Mouse (Mus musculus): ENCODE measurements at regions not wholly inside any gene's neighbourhood (a gene's known extent, or its start where the extent isn't known, plus 50 kb on each side); places are given as distances from the start of the nearest gene placed in this dataset.
A peak's percentile ranks its signal among the peaks of the same experiment; 100 is the strongest.

GRCm38 (mm10) chr2:173994301-173995073, 81.6 kb upstream of the Stx16 start:
- peak; percentile 54 for DNase-seq (ENCODE audit: low spot score)

- DNase-seq (ENCODE audit: low spot score) = no peak
These were observed 71.4 kb upstream of the Stx16 start for GRCm38 (mm10) chr2:174004666-174005065.

DNA sequence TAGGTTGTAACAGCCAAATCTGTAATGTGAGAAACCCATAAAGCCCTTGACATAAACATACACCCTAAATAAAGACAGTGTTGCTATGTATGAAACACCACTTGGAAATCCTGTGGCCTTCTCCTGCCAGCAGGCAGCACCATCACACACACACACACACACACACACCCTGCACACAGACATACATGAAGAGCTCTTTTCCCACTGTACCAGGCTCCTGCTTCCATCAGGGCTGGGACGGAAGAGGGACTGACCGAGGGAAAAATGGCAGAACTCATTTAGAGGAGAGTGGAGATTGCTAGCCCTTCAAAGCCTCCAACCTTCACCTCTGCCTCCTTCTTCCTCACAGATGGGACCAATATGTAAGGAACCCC, 68.1 kb upstream of the Stx16 start:
- no peak for DNase-seq (ENCODE audit: low spot score)

- DNase-seq (ENCODE audit: low spot score) = peak; percentile 72
These were observed 67.5 kb upstream of the Stx16 start for GRCm38 (mm10) chr2:174008350-174009218.

DNA sequence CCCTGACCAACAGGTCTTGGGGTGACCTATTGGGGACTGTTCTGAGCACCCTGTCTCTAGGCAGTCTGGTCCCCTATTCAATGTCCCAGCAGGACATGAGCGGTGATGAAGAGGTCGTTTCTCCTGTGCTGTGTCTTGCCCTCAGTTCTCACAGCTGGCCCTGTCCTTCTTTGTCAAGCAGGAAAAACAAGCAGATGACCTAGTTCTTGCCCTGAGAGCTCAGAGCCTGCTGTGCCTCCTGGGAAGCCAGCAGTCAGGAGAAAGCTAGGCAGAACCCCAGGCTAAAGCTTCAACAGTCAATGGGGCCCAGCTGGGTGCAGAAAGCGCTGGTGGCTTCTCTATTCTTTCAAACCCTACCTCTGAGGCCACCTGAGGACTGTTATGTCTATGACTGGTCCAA, 66.1 kb upstream of the Stx16 start:
- peak; percentile 44 for DNase-seq (ENCODE audit: low spot score)

DNA sequence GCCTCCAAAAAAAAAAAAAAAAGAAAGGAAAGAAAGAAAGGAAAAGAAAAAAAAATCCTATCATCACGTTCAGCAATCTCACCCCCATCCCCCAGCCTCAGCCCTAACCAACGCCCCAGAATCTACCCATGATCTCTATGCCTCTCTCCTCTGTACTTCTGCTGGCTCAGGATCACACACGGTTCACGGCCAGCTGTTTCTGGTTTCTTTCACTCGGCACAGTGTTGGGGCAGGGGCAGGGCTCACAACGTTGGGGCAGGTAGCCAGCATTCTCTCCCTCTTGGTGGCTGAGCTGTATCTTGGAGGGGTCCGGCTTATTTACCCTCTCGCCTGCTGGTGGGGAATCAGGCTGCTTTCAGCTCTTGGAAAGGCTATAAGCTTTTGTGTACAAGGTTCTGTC, 64.7 kb upstream of the Stx16 start:
- no peak for DNase-seq (ENCODE audit: low spot score)

GRCm38 (mm10) chr2:174014361-174014760, 61.7 kb upstream of the Stx16 start:
- no peak for DNase-seq (ENCODE audit: low spot score)

GRCm38 (mm10) chr2:174015283-174015682, 60.8 kb upstream of the Stx16 start:
- no peak for DNase-seq (ENCODE audit: low spot score)

DNA sequence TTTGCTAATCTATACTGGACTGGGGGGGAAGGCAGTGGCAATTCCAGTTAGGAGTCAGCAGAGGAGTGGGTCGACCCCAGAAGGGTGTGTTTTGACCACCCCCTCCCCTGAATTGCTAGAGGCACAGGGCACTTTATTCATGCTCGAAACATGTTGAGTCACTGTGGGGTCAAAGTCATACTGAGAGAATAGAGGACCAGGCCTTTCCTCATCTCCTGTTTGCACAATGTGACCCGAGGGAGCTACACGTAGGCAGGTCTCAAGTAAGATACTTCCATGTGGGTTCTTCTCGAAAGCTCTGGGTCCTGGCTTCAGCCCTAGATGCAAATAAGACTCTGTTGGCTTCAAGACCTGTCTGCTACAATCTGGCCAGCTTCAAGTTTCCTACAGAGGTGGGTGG, 60.0 kb upstream of the Stx16 start:
- DNase-seq (ENCODE audit: low spot score) = no peak

DNA sequence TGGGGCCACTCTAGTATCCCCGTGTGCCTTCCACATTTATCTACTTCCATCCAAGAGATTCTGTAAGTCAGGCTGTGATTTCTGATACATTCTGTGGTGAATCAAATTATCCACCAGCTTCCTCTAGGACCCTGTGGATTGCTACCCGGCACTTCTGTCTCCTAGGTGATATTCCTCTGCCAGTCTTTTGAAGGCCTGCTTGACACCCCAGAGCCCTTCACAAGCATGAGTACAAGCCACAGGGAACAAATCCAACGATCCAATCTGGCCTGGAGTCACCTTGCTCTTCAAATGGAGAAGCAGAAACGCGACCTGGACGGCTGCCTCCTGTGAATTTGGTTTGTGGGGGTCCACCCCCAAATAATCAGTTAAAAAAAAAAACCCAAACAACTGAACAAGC, 59.1 kb upstream of the Stx16 start:
- DNase-seq (ENCODE audit: low spot score) = no peak

- DNase-seq (ENCODE audit: low spot score) = no peak
These were observed 58.5 kb upstream of the Stx16 start for GRCm38 (mm10) chr2:174017596-174017995.

- no peak for DNase-seq (ENCODE audit: low spot score)
These were observed 58.1 kb upstream of the Stx16 start for GRCm38 (mm10) chr2:174018002-174018401.

DNA sequence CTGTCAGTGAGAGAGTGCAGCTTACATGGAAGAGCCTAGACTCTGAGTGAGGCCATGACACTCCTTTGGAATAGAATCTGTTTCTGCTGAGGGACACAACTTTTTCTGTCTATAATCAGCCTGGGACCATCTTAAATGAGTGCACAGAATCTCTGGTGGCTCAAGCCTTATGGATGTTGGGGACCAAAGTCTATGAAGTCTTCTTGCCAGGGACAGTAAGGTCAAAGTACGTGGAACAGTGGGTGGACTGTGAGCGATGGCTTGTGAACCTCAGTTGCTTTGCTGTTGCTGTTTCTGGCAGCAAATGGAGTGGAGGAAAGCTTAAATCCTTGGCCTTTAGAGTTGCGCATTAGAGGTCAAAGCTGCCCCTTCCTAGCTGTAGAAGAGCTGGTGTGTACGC, 57.1 kb upstream of the Stx16 start:
- DNase-seq (ENCODE audit: low spot score) = no peak

DNA sequence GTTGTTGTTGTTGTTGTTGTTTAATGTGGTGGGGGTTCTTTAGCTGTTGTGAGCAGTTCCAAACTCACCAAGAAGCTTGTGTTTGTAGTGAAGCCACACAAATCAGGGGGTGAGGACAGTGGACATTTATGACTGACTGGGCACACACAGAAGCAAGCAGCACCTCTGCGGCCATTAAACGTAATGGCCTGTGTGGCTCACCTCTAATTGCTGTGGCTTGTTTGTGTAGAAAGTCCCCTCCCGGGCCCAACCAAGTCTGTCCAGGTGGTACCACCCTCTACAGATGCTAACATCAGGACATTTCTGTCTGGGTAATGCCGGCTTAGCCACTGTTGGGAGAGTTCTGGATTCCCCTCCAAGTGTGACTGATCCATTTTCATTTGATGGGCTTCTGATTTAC, 56.1 kb upstream of the Stx16 start:
- no peak for DNase-seq (ENCODE audit: low spot score)

- DNase-seq (ENCODE audit: low spot score) = no peak
These were observed 55.7 kb upstream of the Stx16 start for GRCm38 (mm10) chr2:174020447-174020846.

- no peak for DNase-seq (ENCODE audit: low spot score)
These were observed 54.6 kb upstream of the Stx16 start for GRCm38 (mm10) chr2:174021538-174021937.

DNA sequence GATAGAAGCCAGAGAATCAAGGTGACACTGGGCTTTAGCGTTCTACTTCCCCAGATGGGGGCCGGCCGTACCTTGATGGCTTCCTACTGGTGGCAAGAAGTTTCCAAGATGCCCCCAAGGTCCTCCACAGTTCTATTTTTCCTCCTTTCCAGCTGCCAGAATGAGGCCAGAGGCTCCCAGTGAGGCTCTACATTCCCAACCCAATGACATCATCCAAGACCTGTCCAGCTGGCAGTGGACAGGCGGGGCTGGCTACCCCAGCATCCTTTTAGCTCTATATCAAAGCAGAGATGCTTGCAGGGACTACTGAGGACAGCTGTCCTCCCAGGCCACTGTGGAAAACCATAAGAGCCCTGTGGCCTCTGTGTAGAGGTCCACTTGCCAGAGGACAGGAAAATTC, 53.8 kb upstream of the Stx16 start:
- DNase-seq (ENCODE audit: low spot score) = no peak

DNA sequence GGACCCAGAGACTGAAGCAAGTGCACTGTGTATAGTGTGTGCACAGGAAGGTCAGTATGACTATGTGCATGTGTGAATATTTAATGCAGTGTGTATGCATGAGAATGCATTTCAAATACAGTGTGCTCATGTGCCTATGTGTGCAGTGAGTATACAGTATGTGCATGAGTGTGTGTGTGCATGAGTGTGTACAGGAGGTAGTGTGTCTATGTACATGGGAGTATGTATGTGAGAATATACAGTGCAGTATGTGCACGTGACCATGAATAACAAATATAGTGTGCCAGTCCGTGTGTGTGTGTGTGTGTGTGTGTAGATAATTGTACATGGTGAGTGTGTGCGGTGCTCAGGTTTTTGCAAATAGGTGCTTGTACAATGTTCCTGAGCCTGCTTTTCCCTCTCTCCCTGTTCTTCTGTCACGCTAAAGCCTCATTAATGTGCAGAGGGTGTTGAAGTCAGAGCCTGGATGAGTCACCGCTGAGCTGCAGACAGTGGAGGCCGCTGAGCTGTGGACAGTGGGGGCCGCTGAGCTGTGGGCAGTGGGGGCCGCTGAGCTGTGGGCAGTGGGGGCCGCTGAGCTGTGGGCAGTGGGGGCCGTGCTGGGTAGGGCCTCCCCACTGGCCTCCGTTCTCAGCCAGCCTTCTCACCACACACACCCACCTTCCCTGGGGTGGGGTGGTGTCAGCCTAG, 50.8 kb upstream of the Stx16 start:
- DNase-seq (ENCODE audit: low spot score) = no peak
